Comparison of ENCODE assay signal across 22 mouse cellular contexts in genomic region chr17:28629125-28629524, GRCm38 (mm10). TPM values are rescaled to one million over a fixed set of nuclear protein-coding genes. Genes with fewer than 3 reads are reported as not detected.
A peak's percentile ranks its signal among the peaks of the same experiment; 100 is the strongest.
DNase-seq lines count a peak whose midpoint lies in the region; ATAC-seq and TF ChIP-seq lines count a peak whose summit lies in the region.
"Had no signal": no experiment of that assay in that cellular context is flagged by ENCODE, and none has a peak within 500 bp of the region (broad histone marks: within the 10 kb centered on the region; RNA-seq: fewer than 3 reads in every experiment).

No protein-coding gene starts in this region.

- no peak overlapping the region for H3K9ac ChIP-seq in forebrain, postnatal 0 days
- no peak overlapping the region for H3K9ac ChIP-seq in forebrain, embryonic 13.5 days
- H3K9ac ChIP-seq in liver, postnatal 0 days (replicated peaks): no peak overlapping the region
- no peak overlapping the region for H3K9ac ChIP-seq in liver, embryonic 11.5 days (ENCODE audit: low read depth, low read length)
- H3K9ac ChIP-seq in stomach, postnatal 0 days (ENCODE audit: low read length): no peak overlapping the region
- H3K9ac ChIP-seq: hindbrain, embryonic 14.5 days had no signal

- ATAC-seq in forebrain, postnatal 0 days: no peak
- no peak for ATAC-seq in forebrain, embryonic 13.5 days
- no peak for ATAC-seq in liver, postnatal 0 days
- no peak for ATAC-seq in liver, embryonic 11.5 days (replicated peaks; ENCODE audit: low FRiP score)
- ATAC-seq in stomach, postnatal 0 days (ENCODE audit: low FRiP score, low TSS enrichment): peak; percentile 76
- ATAC-seq: CD4-positive, CD25-positive, alpha-beta regulatory T cell, adult 4 months; Patski had no signal

- H3K27me3 ChIP-seq in forebrain, postnatal 0 days (ENCODE audit: insufficient read depth, low read length): no peaks in the 10 kb centered on the region
- no peaks in the 10 kb centered on the region for H3K27me3 ChIP-seq in forebrain, embryonic 13.5 days
- H3K27me3 ChIP-seq in liver, postnatal 0 days (ENCODE audit: insufficient read depth, low read length): no peaks in the 10 kb centered on the region
- H3K27me3 ChIP-seq in liver, embryonic 11.5 days (replicated peaks; ENCODE audit: control insufficient read depth, insufficient read depth, low read length): no peaks in the 10 kb centered on the region
- H3K27me3 ChIP-seq in stomach, postnatal 0 days (ENCODE audit: control insufficient read depth, insufficient read depth, low read length): no peaks in the 10 kb centered on the region
- H3K27me3 ChIP-seq: Patski had no signal

- no peak overlapping the region for H3K4me2 ChIP-seq in forebrain, postnatal 0 days (ENCODE audit: low read depth)
- H3K4me2 ChIP-seq in forebrain, embryonic 13.5 days: no peak overlapping the region
- H3K4me2 ChIP-seq in liver, postnatal 0 days (ENCODE audit: low read depth, low read length): no peak overlapping the region
- no peak overlapping the region for H3K4me2 ChIP-seq in liver, embryonic 11.5 days
- no peak overlapping the region for H3K4me2 ChIP-seq in stomach, postnatal 0 days (replicated peaks; ENCODE audit: low read depth)
- H3K4me2 ChIP-seq: heart, embryonic 11.5 days; hindbrain, embryonic 14.5 days had no signal

- H3K4me1 ChIP-seq in forebrain, postnatal 0 days (ENCODE audit: insufficient read depth): no peaks in the 10 kb centered on the region
- no peaks in the 10 kb centered on the region for H3K4me1 ChIP-seq in forebrain, embryonic 13.5 days
- no peaks in the 10 kb centered on the region for H3K4me1 ChIP-seq in liver, postnatal 0 days (ENCODE audit: insufficient read depth)
- no peaks in the 10 kb centered on the region for H3K4me1 ChIP-seq in liver, embryonic 11.5 days (replicated peaks; ENCODE audit: control insufficient read depth, insufficient read depth, low read length)
- H3K4me1 ChIP-seq in cortical plate, adult 2 months (ENCODE audit: control insufficient read depth, insufficient read depth, low read length): peaks cover 20% of the 10 kb centered on the region
- no peaks in the 10 kb centered on the region for H3K4me1 ChIP-seq in stomach, postnatal 0 days (replicated peaks; ENCODE audit: control insufficient read depth, insufficient read depth)

- no peak for TF ChIP-seq EP300 in liver, postnatal 0 days (IDR thresholded peaks at IDR 0.05; ENCODE audit: low read depth)
- TF ChIP-seq EP300 in stomach, postnatal 0 days (optimal IDR thresholded peaks at IDR 0.05): no peak

- 50% methylated on average over 3 of the region's 3 CpGs for WGBS in forebrain, postnatal 0 days
- 69% methylated on average over 3 of the region's 3 CpGs for WGBS in forebrain, embryonic 13.5 days
- WGBS in liver, postnatal 0 days (ENCODE audit: insufficient replicate concordance): 37% methylated on average over 3 of the region's 3 CpGs
- 45% methylated on average over 3 of the region's 3 CpGs for WGBS in liver, embryonic 11.5 days
- WGBS in stomach, postnatal 0 days: 52% methylated on average over 3 of the region's 3 CpGs

- no peak overlapping the region for H3K27ac ChIP-seq in forebrain, postnatal 0 days (ENCODE audit: low read depth, low read length)
- H3K27ac ChIP-seq in forebrain, embryonic 13.5 days: no peak overlapping the region
- H3K27ac ChIP-seq in liver, postnatal 0 days (ENCODE audit: low read depth): no peak overlapping the region
- no peak overlapping the region for H3K27ac ChIP-seq in liver, embryonic 11.5 days (ENCODE audit: low read depth, low read length)
- 0 out of 2 replicates have a peak overlapping the region, but pooled peaks have one; percentile 22 for H3K27ac ChIP-seq in cortical plate, adult 2 months (ENCODE audit: insufficient read depth, low read length)
- H3K27ac ChIP-seq in stomach, postnatal 0 days (replicated peaks): no peak overlapping the region
- H3K27ac ChIP-seq: forebrain, embryonic 10.5 days; hindbrain, embryonic 14.5 days had no signal

- no peak for DNase-seq in forebrain, postnatal 0 days
- DNase-seq in liver, postnatal 0 days: no peak
- DNase-seq in liver, embryonic 11.5 days (ENCODE audit: low spot score): no peak
- peak; percentile 57 for DNase-seq in stomach, postnatal 0 days (ENCODE audit: low spot score)
- no peak for DNase-seq in heart, postnatal 4 days
- no peak for DNase-seq in frontal cortex, postnatal 14 days (ENCODE audit: low spot score in 2 of 2)
- DNase-seq: cerebellum, adult 8-10 months; heart, postnatal 14 days; kidney, adult 18-20 months; kidney, postnatal 4 days; midbrain, embryonic 14.5 days; retina, postnatal 1 day; thymus, adult 18-20 months had no signal

- no peak for TF ChIP-seq POLR2A in cortical plate, adult 2 months (IDR thresholded peaks at IDR 0.05; ENCODE audit: extremely low read depth, insufficient read depth, low read length)

- no peak overlapping the region for H3K4me3 ChIP-seq in forebrain, postnatal 0 days (ENCODE audit: low read depth, low read length)
- H3K4me3 ChIP-seq in forebrain, embryonic 13.5 days: no peak overlapping the region
- no peak overlapping the region for H3K4me3 ChIP-seq in liver, postnatal 0 days (ENCODE audit: low read depth, low read length)
- no peak overlapping the region for H3K4me3 ChIP-seq in liver, embryonic 11.5 days (ENCODE audit: low read depth, low read length)
- H3K4me3 ChIP-seq in cortical plate, adult 2 months (ENCODE audit: insufficient read depth, low read length): no peak overlapping the region
- no peak overlapping the region for H3K4me3 ChIP-seq in stomach, postnatal 0 days (ENCODE audit: low read depth, low read length)
- H3K4me3 ChIP-seq: forebrain, embryonic 10.5 days had no signal

- no peaks in the 10 kb centered on the region for H3K36me3 ChIP-seq in forebrain, postnatal 0 days (ENCODE audit: insufficient read depth)
- no peaks in the 10 kb centered on the region for H3K36me3 ChIP-seq in forebrain, embryonic 13.5 days (ENCODE audit: poor library complexity, severe bottlenecking)
- no peaks in the 10 kb centered on the region for H3K36me3 ChIP-seq in liver, postnatal 0 days (replicated peaks; ENCODE audit: insufficient read depth, low read length)
- no peaks in the 10 kb centered on the region for H3K36me3 ChIP-seq in liver, embryonic 11.5 days (ENCODE audit: control insufficient read depth, insufficient read depth, low read length)
- no peaks in the 10 kb centered on the region for H3K36me3 ChIP-seq in stomach, postnatal 0 days (ENCODE audit: control insufficient read depth, insufficient read depth, low read length)
- H3K36me3 ChIP-seq: forebrain, embryonic 10.5 days had no signal

- H3K9me3 ChIP-seq in forebrain, postnatal 0 days (ENCODE audit: low read length): no peaks in the 10 kb centered on the region
- H3K9me3 ChIP-seq in forebrain, embryonic 13.5 days (replicated peaks): no peaks in the 10 kb centered on the region
- no peaks in the 10 kb centered on the region for H3K9me3 ChIP-seq in liver, postnatal 0 days (ENCODE audit: low read length)
- H3K9me3 ChIP-seq in liver, embryonic 11.5 days (ENCODE audit: control insufficient read depth, low read length): no peaks in the 10 kb centered on the region
- no peaks in the 10 kb centered on the region for H3K9me3 ChIP-seq in stomach, postnatal 0 days (ENCODE audit: control insufficient read depth, low read length)
- H3K9me3 ChIP-seq: forebrain, embryonic 10.5 days had no signal

- TF ChIP-seq CTCF in forebrain, postnatal 0 days (IDR thresholded peaks at IDR 0.05; ENCODE audit: low read depth): 0 out of 2 replicates have a peak, but pooled peaks have one; percentile 10
- peak; percentile 29 for TF ChIP-seq CTCF in liver, postnatal 0 days (IDR thresholded peaks at IDR 0.05; ENCODE audit: low read depth)
- 0 out of 2 replicates have a peak, but pooled peaks have one; percentile 8 for TF ChIP-seq CTCF in cortical plate, adult 2 months (IDR thresholded peaks at IDR 0.05; ENCODE audit: extremely low read depth, insufficient read depth, low read length)
- peak; percentile 61 for TF ChIP-seq CTCF in stomach, postnatal 0 days (IDR thresholded peaks at IDR 0.05; ENCODE audit: low read depth)

RNA-seq across cellular contexts. Expression of gene Srpk1, which starts 6.6 kb away (rescaled TPM):
- total RNA-seq in forebrain, postnatal 0 days (2014; rRNA removed): 55.4 and 69.6 TPM in 2 replicates
- 66.6 and 75.1 TPM in 2 replicates for polyA plus RNA-seq in forebrain, postnatal 0 days (2015; fragmentation: Nextera tagmentation; extraction: Ambion mirVana)
- polyA plus RNA-seq in forebrain, embryonic 13.5 days (2015; fragmentation: Nextera tagmentation; extraction: Ambion mirVana): 134 and 135 TPM in 2 replicates
- polyA plus RNA-seq in liver, postnatal 0 days (2015; fragmentation: Nextera tagmentation; extraction: Ambion mirVana): 20.9 and 21.7 TPM in 2 replicates
- polyA plus RNA-seq in liver, embryonic 11.5 days (2014; fragmentation: Nextera tagmentation; extraction: Ambion mirVana): 92.7 and 99.8 TPM in 2 replicates
- polyA plus RNA-seq in cortical plate, adult 2 months (2012; rRNA removed): 68.5 and 70.7 TPM in 2 replicates
- polyA plus RNA-seq in stomach, postnatal 0 days (2015; fragmentation: Nextera tagmentation; extraction: Ambion mirVana): 88.7 and 103 TPM in 2 replicates
- total RNA-seq in heart, postnatal 4 days (2021): 10 to 100 TPM; 54.3 to 55.2 TPM

RNA-seq across cellular contexts. Expression of gene Lhfpl5, which starts 53.7 kb away (rescaled TPM):
- 10.6 and 11.9 TPM in 2 replicates for total RNA-seq in forebrain, postnatal 0 days (2014; rRNA removed)
- polyA plus RNA-seq in forebrain, postnatal 0 days (2015; fragmentation: Nextera tagmentation; extraction: Ambion mirVana): 11.4 and 13.2 TPM in 2 replicates
- polyA plus RNA-seq in forebrain, embryonic 13.5 days (2015; fragmentation: Nextera tagmentation; extraction: Ambion mirVana): 2.8 and 2.9 TPM in 2 replicates
- not detected in 2 replicates for polyA plus RNA-seq in liver, postnatal 0 days (2015; fragmentation: Nextera tagmentation; extraction: Ambion mirVana)
- 0.27 and 0.33 TPM in 2 replicates for polyA plus RNA-seq in liver, embryonic 11.5 days (2014; fragmentation: Nextera tagmentation; extraction: Ambion mirVana)
- 4.5 and 5.1 TPM in 2 replicates for polyA plus RNA-seq in cortical plate, adult 2 months (2012; rRNA removed)
- polyA plus RNA-seq in stomach, postnatal 0 days (2015; fragmentation: Nextera tagmentation; extraction: Ambion mirVana): 0.98 and 1.2 TPM in 2 replicates
- total RNA-seq in heart, postnatal 4 days (2021): not detected
- total RNA-seq: gastrocnemius, postnatal 4 days; heart, postnatal 14 days; megakaryocyte progenitor cell, adult 5-6 weeks had no signal
- polyA plus RNA-seq: heart, embryonic 11.5 days had no signal

Comparison
In these comparisons a context has a peak if more than half of its experiments do, and no peak if none do; other contexts are left out.
1. CTCF ChIP-seq: peak in every context shown above with its lines; median percentile 61 in stomach, postnatal 0 days; 29 in liver, postnatal 0 days; 10 in forebrain, postnatal 0 days; 8 in cortical plate, adult 2 months.